Mouse (Mus musculus): ENCODE results near the gene Nup214. TPM values are rescaled to one million over a fixed set of nuclear protein-coding genes. Genes with fewer than 3 reads are reported as not detected.

Gene Nup214
- total RNA-seq (2021), result 10 to 100 TPM; 21.1 to 24.3 TPM
- long read RNA-seq, experiment 1, partial matches to known transcripts, result 4 of 13 reads
- long read RNA-seq, experiment 1, other reads (novel, unspliced or antisense), result 8 of 13 reads
- long read RNA-seq, experiment 2, partial matches to known transcripts, result 7 of 20 reads
- long read RNA-seq, experiment 2, other reads (novel, unspliced or antisense), result 11 of 20 reads

GRCm38 (mm10) chr2:31974141-31974808, at the start of gene Nup214:
Gene Nup214 (plus strand): TSS chr2:31974436.
- DNase-seq, result peak; percentile 99
- peak within 1 kb of the TSS; percentile 92 for H3K27ac ChIP-seq
- no peak for TF ChIP-seq CTCF (IDR thresholded peaks at IDR 0.05)
- intact Hi-C loops (cut with DNase I), result loop anchor here (5.0 kb wide), 1 partner anchor 158 kb away; no protein-coding TSS in a partner anchor
- peak within 1 kb of the TSS; percentile 86 for H3K4me3 ChIP-seq

- intact Hi-C loops (cut with DNase I), result no loop called here
- peak; percentile 44 for DNase-seq
- no peak for TF ChIP-seq CTCF (IDR thresholded peaks at IDR 0.05)
These were observed 49.4 kb upstream of the Nup214 start for GRCm38 (mm10) chr2:31924811-31925210.

GRCm38 (mm10) chr2:31925936-31926335, 48.3 kb upstream of the Nup214 start:
- no peak for TF ChIP-seq CTCF (IDR thresholded peaks at IDR 0.05)
- no peak for DNase-seq
- Histone ChIP-seq H3K27ac (no peak overlapping the region), H3K4me3 (no peak overlapping the region)
- intact Hi-C loops (cut with DNase I), result no loop called here

More at GRCm38 (mm10) chr2:31924811-31925210, 49.4 kb upstream of the Nup214 start:
- Histone ChIP-seq H3K4me3 (no peak overlapping the region), H3K27ac (no peak overlapping the region)

- no peak overlapping the region for H3K4me3 ChIP-seq
- no peak overlapping the region for H3K27ac ChIP-seq
- DNase-seq, result no peak
- intact Hi-C loops (cut with DNase I), result no loop called here
- TF ChIP-seq CTCF (IDR thresholded peaks at IDR 0.05), result no peak
These were observed 44.6 kb upstream of the Nup214 start for GRCm38 (mm10) chr2:31929664-31930063.

- Histone ChIP-seq H3K27ac (no peak overlapping the region), H3K4me3 (no peak overlapping the region)
- intact Hi-C loops (cut with DNase I), result no loop called here
- no peak for DNase-seq
- TF ChIP-seq CTCF (IDR thresholded peaks at IDR 0.05), result no peak
These were observed 39.7 kb upstream of the Nup214 start for GRCm38 (mm10) chr2:31934551-31934950.

GRCm38 (mm10) chr2:31935054-31935453, 39.2 kb upstream of the Nup214 start:
- no peak for TF ChIP-seq CTCF (IDR thresholded peaks at IDR 0.05)
- Histone ChIP-seq H3K4me3 (no peak overlapping the region), H3K27ac (no peak overlapping the region)
- intact Hi-C loops (cut with DNase I), result no loop called here
- DNase-seq, result no peak

- no peak for DNase-seq
- TF ChIP-seq CTCF (IDR thresholded peaks at IDR 0.05), result no peak
- Histone ChIP-seq H3K27ac (no peak overlapping the region), H3K4me3 (no peak overlapping the region)
- intact Hi-C loops (cut with DNase I), result no loop called here
These were observed 35.9 kb upstream of the Nup214 start for GRCm38 (mm10) chr2:31938298-31938697.

- intact Hi-C loops (cut with DNase I), result no loop called here
- DNase-seq, result no peak
- no peak for TF ChIP-seq CTCF (IDR thresholded peaks at IDR 0.05)
- Histone ChIP-seq H3K27ac (no peak overlapping the region), H3K4me3 (no peak overlapping the region)
These were observed 31.2 kb upstream of the Nup214 start for GRCm38 (mm10) chr2:31943011-31943410.

GRCm38 (mm10) chr2:31945580-31945979, 28.7 kb upstream of the Nup214 start:
- TF ChIP-seq CTCF (IDR thresholded peaks at IDR 0.05), result no peak

GRCm38 (mm10) chr2:31948392-31948791, 25.8 kb upstream of the Nup214 start:
- peak; percentile 76 for DNase-seq
- intact Hi-C loops (cut with DNase I), result no loop called here
- Histone ChIP-seq H3K4me3 (peak overlapping the region; percentile 33), H3K27ac (peak overlapping the region; percentile 63)
- TF ChIP-seq CTCF (IDR thresholded peaks at IDR 0.05), result peak; percentile 7; the same call in 1 of the 2 replicates

More at GRCm38 (mm10) chr2:31945580-31945979, 28.7 kb upstream of the Nup214 start:
- peak; percentile 51 for DNase-seq
- H3K27ac ChIP-seq, result peak overlapping the region; percentile 12; the same call in 1 of the 2 replicates
- intact Hi-C loops (cut with DNase I), result no loop called here
- no peak overlapping the region for H3K4me3 ChIP-seq

- no peak for DNase-seq
- TF ChIP-seq CTCF (IDR thresholded peaks at IDR 0.05), result no peak
- Histone ChIP-seq H3K4me3 (peak overlapping the region; percentile 33), H3K27ac (peak overlapping the region; percentile 63)
- intact Hi-C loops (cut with DNase I), result no loop called here
These were observed 25.4 kb upstream of the Nup214 start for GRCm38 (mm10) chr2:31948801-31949200.

- intact Hi-C loops (cut with DNase I), result no loop called here
- peak within 1 kb of the TSS; percentile 78 for H3K4me3 ChIP-seq
- peak; percentile 78 for DNase-seq
- peak; percentile 41 for TF ChIP-seq CTCF (IDR thresholded peaks at IDR 0.05)
- peak within 1 kb of the TSS; percentile 63 for H3K27ac ChIP-seq
These were observed 24.0 kb upstream of the Nup214 start, which contains the start of gene Aif1l for GRCm38 (mm10) chr2:31950058-31950871. Gene Aif1l (plus strand): TSS chr2:31950139.

- intact Hi-C loops (cut with DNase I), result no loop called here
- DNase-seq, result no peak
- TF ChIP-seq CTCF (IDR thresholded peaks at IDR 0.05), result no peak
- H3K27ac ChIP-seq, result 0 out of 2 replicates have a peak overlapping the region, but pooled peaks have one; percentile 8
- peak overlapping the region; percentile 78 for H3K4me3 ChIP-seq
These were observed 23.3 kb upstream of the Nup214 start for GRCm38 (mm10) chr2:31950966-31951365.

All from gastrocnemius, adult 2 months (tissue).